Comparison of ENCODE assay signal across 8 mouse cellular contexts in the genomic region with DNA sequence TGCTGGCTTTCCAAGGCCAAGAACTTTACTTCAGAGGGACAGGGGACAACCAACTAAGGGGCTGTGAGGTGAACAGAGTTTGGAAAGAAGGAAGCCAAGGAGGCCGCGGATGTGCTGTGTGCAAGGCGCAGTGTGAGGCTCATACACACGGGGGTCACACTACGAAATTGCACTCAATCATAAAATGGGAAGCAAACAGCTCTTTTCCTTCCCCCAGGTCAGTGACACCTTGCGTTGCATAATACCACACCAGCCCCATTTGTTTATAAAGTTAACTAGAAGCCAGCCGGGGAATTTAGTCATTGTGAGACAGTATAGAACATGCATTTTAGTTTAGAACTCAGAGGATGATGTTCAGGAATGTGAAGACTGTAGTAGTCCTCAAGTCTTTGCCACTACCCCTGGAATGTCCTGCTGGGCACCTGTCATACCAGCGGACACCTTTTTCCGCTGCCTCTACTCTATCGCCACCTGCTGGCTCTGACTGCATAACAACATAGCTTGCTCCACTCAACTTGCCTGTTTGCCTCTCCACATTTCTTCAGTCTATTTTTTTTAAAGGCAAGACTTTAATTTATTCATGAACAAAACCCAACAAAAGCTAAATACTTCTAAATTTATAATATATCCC.
A peak's percentile ranks its signal among the peaks of the same experiment; 100 is the strongest.
DNase-seq lines count a peak whose midpoint lies in the region; ATAC-seq lines count a peak whose summit lies in the region.

No protein-coding gene starts in this region.

- no peaks in the 10 kb centered on the region for H3K9me3 ChIP-seq in embryonic facial prominence, embryonic 11.5 days (replicated peaks; ENCODE audit: control insufficient read depth, low read length)
- H3K9me3 ChIP-seq in heart, embryonic 11.5 days (replicated peaks; ENCODE audit: control insufficient read depth, low read length) = no peaks in the 10 kb centered on the region
- no peaks in the 10 kb centered on the region for H3K9me3 ChIP-seq in kidney, embryonic 15.5 days (replicated peaks)
- H3K9me3 ChIP-seq in liver, embryonic 15.5 days (replicated peaks) = no peaks in the 10 kb centered on the region
- no peaks in the 10 kb centered on the region for H3K9me3 ChIP-seq in neural tube, embryonic 15.5 days (replicated peaks)

- peak; percentile 56 for ATAC-seq in embryonic facial prominence, embryonic 11.5 days (replicated peaks; ENCODE audit: insufficient number of reproducible peaks, low FRiP score, low TSS enrichment, low read depth)
- ATAC-seq in heart, embryonic 11.5 days (replicated peaks; ENCODE audit: insufficient number of reproducible peaks, low FRiP score, low TSS enrichment) = no peak
- ATAC-seq in kidney, embryonic 15.5 days (replicated peaks; ENCODE audit: low FRiP score) = peak; percentile 53; the same call in 1 of the 2 replicates
- peak; percentile 33; the same call in 1 of the 2 replicates for ATAC-seq in liver, embryonic 15.5 days (ENCODE audit: insufficient read depth)
- peak; percentile 57; the same call in 1 of the 2 replicates for ATAC-seq in neural tube, embryonic 15.5 days (ENCODE audit: low FRiP score)

- no peaks in the 10 kb centered on the region for H3K36me3 ChIP-seq in embryonic facial prominence, embryonic 11.5 days (replicated peaks; ENCODE audit: control insufficient read depth, insufficient read depth, low read depth, low read length)
- H3K36me3 ChIP-seq in heart, embryonic 11.5 days (ENCODE audit: control insufficient read depth, insufficient read depth, low read length) = no peaks in the 10 kb centered on the region
- H3K36me3 ChIP-seq in kidney, embryonic 15.5 days = no peaks in the 10 kb centered on the region
- H3K36me3 ChIP-seq in liver, embryonic 15.5 days (replicated peaks) = no peaks in the 10 kb centered on the region
- no peaks in the 10 kb centered on the region for H3K36me3 ChIP-seq in neural tube, embryonic 15.5 days

- no peak overlapping the region for H3K4me3 ChIP-seq in embryonic facial prominence, embryonic 11.5 days (ENCODE audit: low read depth, low read length)
- no peak overlapping the region for H3K4me3 ChIP-seq in heart, embryonic 11.5 days (ENCODE audit: low read depth, low read length)
- no peak overlapping the region for H3K4me3 ChIP-seq in kidney, embryonic 15.5 days (replicated peaks)
- no peak overlapping the region for H3K4me3 ChIP-seq in liver, embryonic 15.5 days (replicated peaks)
- H3K4me3 ChIP-seq in neural tube, embryonic 15.5 days (replicated peaks) = no peak overlapping the region

- no peaks in the 10 kb centered on the region for H3K27me3 ChIP-seq in embryonic facial prominence, embryonic 11.5 days (ENCODE audit: control insufficient read depth, insufficient read depth, low read length)
- no peaks in the 10 kb centered on the region for H3K27me3 ChIP-seq in heart, embryonic 11.5 days (ENCODE audit: control insufficient read depth, insufficient read depth, low read length)
- H3K27me3 ChIP-seq in kidney, embryonic 15.5 days = no peaks in the 10 kb centered on the region
- no peaks in the 10 kb centered on the region; the same call in 1 of the 2 replicates for H3K27me3 ChIP-seq in liver, embryonic 15.5 days
- H3K27me3 ChIP-seq in neural tube, embryonic 15.5 days (replicated peaks) = no peaks in the 10 kb centered on the region

- H3K9ac ChIP-seq in embryonic facial prominence, embryonic 11.5 days (replicated peaks; ENCODE audit: low read length) = no peak overlapping the region
- no peak overlapping the region for H3K9ac ChIP-seq in heart, embryonic 11.5 days (ENCODE audit: low read depth, low read length)
- no peak overlapping the region for H3K9ac ChIP-seq in kidney, embryonic 15.5 days
- H3K9ac ChIP-seq in liver, embryonic 15.5 days = no peak overlapping the region
- H3K9ac ChIP-seq in neural tube, embryonic 15.5 days (replicated peaks) = no peak overlapping the region

- H3K4me2 ChIP-seq in embryonic facial prominence, embryonic 11.5 days (ENCODE audit: low read depth, low read length) = no peak overlapping the region; the same call in 1 of the 2 replicates
- peak overlapping the region; percentile 57 for H3K4me2 ChIP-seq in heart, embryonic 11.5 days
- H3K4me2 ChIP-seq in kidney, embryonic 15.5 days = peak overlapping the region; percentile 49; the same call in 1 of the 2 replicates
- H3K4me2 ChIP-seq in liver, embryonic 15.5 days = peak overlapping the region; percentile 50
- H3K4me2 ChIP-seq in neural tube, embryonic 15.5 days = no peak overlapping the region

- no peaks in the 10 kb centered on the region for H3K4me1 ChIP-seq in embryonic facial prominence, embryonic 11.5 days (ENCODE audit: control insufficient read depth, insufficient read depth, low read length)
- peaks cover 11% of the 10 kb centered on the region for H3K4me1 ChIP-seq in heart, embryonic 11.5 days (ENCODE audit: control insufficient read depth, insufficient read depth, low read length)
- peaks cover 15% of the 10 kb centered on the region for H3K4me1 ChIP-seq in kidney, embryonic 15.5 days
- peaks cover 21% of the 10 kb centered on the region for H3K4me1 ChIP-seq in liver, embryonic 15.5 days (replicated peaks)
- H3K4me1 ChIP-seq in neural tube, embryonic 15.5 days = peaks cover 16% of the 10 kb centered on the region

- no peak overlapping the region for H3K27ac ChIP-seq in embryonic facial prominence, embryonic 11.5 days (replicated peaks; ENCODE audit: low read depth, low read length)
- no peak overlapping the region for H3K27ac ChIP-seq in heart, embryonic 11.5 days (ENCODE audit: low read depth, low read length)
- no peak overlapping the region for H3K27ac ChIP-seq in kidney, embryonic 15.5 days
- H3K27ac ChIP-seq in liver, embryonic 15.5 days (replicated peaks) = peak overlapping the region; percentile 72
- H3K27ac ChIP-seq in neural tube, embryonic 15.5 days (replicated peaks) = no peak overlapping the region

- WGBS in embryonic facial prominence, embryonic 11.5 days = 45% methylated on average over 10 of the region's 10 CpGs
- WGBS in heart, embryonic 11.5 days (ENCODE audit: insufficient replicate concordance) = 41% methylated on average over 10 of the region's 10 CpGs
- 47% methylated on average over 10 of the region's 10 CpGs for WGBS in kidney, embryonic 15.5 days
- WGBS in liver, embryonic 15.5 days (ENCODE audit: insufficient replicate concordance) = 34% methylated on average over 10 of the region's 10 CpGs
- 44% methylated on average over 10 of the region's 10 CpGs for WGBS in neural tube, embryonic 15.5 days

- DNase-seq in CD4-positive helper T cell, adult 2 months (ENCODE audit: low read depth, low spot score) = peak; percentile 48
- peak; percentile 84 for DNase-seq in adrenal gland, postnatal 25 days
- DNase-seq in embryonic facial prominence, embryonic 11.5 days (ENCODE audit: low spot score) = peak; percentile 79
- peak; percentile 65 for DNase-seq in thymus, postnatal 0 days (ENCODE audit: low spot score)

Comparison
In these comparisons a context has a peak if more than half of its experiments do, and no peak if none do; other contexts are left out.
1. H3K4me2 ChIP-seq: peak in heart, embryonic 11.5 days (single experiment), kidney, embryonic 15.5 days (single experiment) and liver, embryonic 15.5 days (single experiment); none in embryonic facial prominence, embryonic 11.5 days (single experiment) and neural tube, embryonic 15.5 days (single experiment).
2. Peak in every context shown above with its lines, with median percentiles within 50 percentile points of each other: DNase-seq.